Mouse (Mus musculus): Measurements from ENCODE around the gene Gli2. TPM values are rescaled to one million over a fixed set of nuclear protein-coding genes. Genes with fewer than 3 reads are reported as not detected.

The Gli2 gene
- total RNA-seq, 2 experiments from 2014 or later: not detected

GRCm38 (mm10) chr1:119051938-119052551 lies 1.4 kb downstream of the Gli2 start:
- ATAC-seq (replicated peaks; ENCODE audit: low FRiP score, poor library complexity, severe bottlenecking): no peak

- no peak for ATAC-seq (replicated peaks; ENCODE audit: low FRiP score, poor library complexity, severe bottlenecking)
These were observed 2.1 kb downstream of the Gli2 start for GRCm38 (mm10) chr1:119051192-119051937.

- ATAC-seq (replicated peaks; ENCODE audit: low FRiP score, poor library complexity, severe bottlenecking): no peak
These were observed 3.4 kb downstream of the Gli2 start for GRCm38 (mm10) chr1:119049812-119050615.

GRCm38 (mm10) chr1:119048988-119049387 lies 4.4 kb downstream of the Gli2 start:
- no peak for ATAC-seq (replicated peaks; ENCODE audit: low FRiP score, poor library complexity, severe bottlenecking)

GRCm38 (mm10) chr1:119048547-119048946 lies 4.9 kb downstream of the Gli2 start:
- no peak for ATAC-seq (replicated peaks; ENCODE audit: low FRiP score, poor library complexity, severe bottlenecking)

- no peak for ATAC-seq (replicated peaks; ENCODE audit: low FRiP score, poor library complexity, severe bottlenecking)
These were observed 5.7 kb downstream of the Gli2 start for GRCm38 (mm10) chr1:119047462-119048371.

- ATAC-seq (replicated peaks; ENCODE audit: low FRiP score, poor library complexity, severe bottlenecking): no peak
These were observed 15.0 kb downstream of the Gli2 start for GRCm38 (mm10) chr1:119038436-119038835.

GRCm38 (mm10) chr1:119035931-119036330 lies 17.5 kb downstream of the Gli2 start:
- ATAC-seq (replicated peaks; ENCODE audit: low FRiP score, poor library complexity, severe bottlenecking): no peak

GRCm38 (mm10) chr1:119035301-119035700 lies 18.1 kb downstream of the Gli2 start:
- no peak for ATAC-seq (replicated peaks; ENCODE audit: low FRiP score, poor library complexity, severe bottlenecking)

- ATAC-seq (replicated peaks; ENCODE audit: low FRiP score, poor library complexity, severe bottlenecking): no peak
These were observed 19.2 kb downstream of the Gli2 start for GRCm38 (mm10) chr1:119034163-119034705.

GRCm38 (mm10) chr1:119033450-119034162 lies 19.8 kb downstream of the Gli2 start:
- no peak for ATAC-seq (replicated peaks; ENCODE audit: low FRiP score, poor library complexity, severe bottlenecking)

- no peak for ATAC-seq (replicated peaks; ENCODE audit: low FRiP score, poor library complexity, severe bottlenecking)
These were observed 22.2 kb downstream of the Gli2 start for GRCm38 (mm10) chr1:119031185-119031584.

- ATAC-seq (replicated peaks; ENCODE audit: low FRiP score, poor library complexity, severe bottlenecking): no peak
These were observed 27.6 kb downstream of the Gli2 start for GRCm38 (mm10) chr1:119025647-119026358.

- no peak for ATAC-seq (replicated peaks; ENCODE audit: low FRiP score, poor library complexity, severe bottlenecking)
These were observed 31.1 kb downstream of the Gli2 start for GRCm38 (mm10) chr1:119022311-119022710.

- no peak for ATAC-seq (replicated peaks; ENCODE audit: low FRiP score, poor library complexity, severe bottlenecking)
These were observed 33.3 kb downstream of the Gli2 start for GRCm38 (mm10) chr1:119020092-119020491.

- ATAC-seq (replicated peaks; ENCODE audit: low FRiP score, poor library complexity, severe bottlenecking): no peak
These were observed 34.4 kb downstream of the Gli2 start for GRCm38 (mm10) chr1:119019056-119019455.

- ATAC-seq (replicated peaks; ENCODE audit: low FRiP score, poor library complexity, severe bottlenecking): no peak
These were observed 36.6 kb downstream of the Gli2 start for GRCm38 (mm10) chr1:119016866-119017265.

- ATAC-seq (replicated peaks; ENCODE audit: low FRiP score, poor library complexity, severe bottlenecking): no peak
These were observed 38.3 kb downstream of the Gli2 start for GRCm38 (mm10) chr1:119015108-119015507.
